Mouse (Mus musculus): ENCODE results near the gene Gbp9. TPM values are rescaled to one million over a fixed set of nuclear protein-coding genes. Genes with fewer than 3 reads are reported as not detected.
A peak's percentile ranks its signal among the peaks of the same experiment; 100 is the strongest.
"Not testable (repeated sequence)": the region's sequence is repeated elsewhere in the genome, so short reads cannot be mapped to it uniquely, and the experiment has no call there.

Gene Gbp9
- total RNA-seq (2014; rRNA removed) (5.1 and 6.8 TPM in 2 replicates), polyA plus RNA-seq (2012; rRNA removed) (0.71 and 1.7 TPM in 2 replicates)

DNA sequence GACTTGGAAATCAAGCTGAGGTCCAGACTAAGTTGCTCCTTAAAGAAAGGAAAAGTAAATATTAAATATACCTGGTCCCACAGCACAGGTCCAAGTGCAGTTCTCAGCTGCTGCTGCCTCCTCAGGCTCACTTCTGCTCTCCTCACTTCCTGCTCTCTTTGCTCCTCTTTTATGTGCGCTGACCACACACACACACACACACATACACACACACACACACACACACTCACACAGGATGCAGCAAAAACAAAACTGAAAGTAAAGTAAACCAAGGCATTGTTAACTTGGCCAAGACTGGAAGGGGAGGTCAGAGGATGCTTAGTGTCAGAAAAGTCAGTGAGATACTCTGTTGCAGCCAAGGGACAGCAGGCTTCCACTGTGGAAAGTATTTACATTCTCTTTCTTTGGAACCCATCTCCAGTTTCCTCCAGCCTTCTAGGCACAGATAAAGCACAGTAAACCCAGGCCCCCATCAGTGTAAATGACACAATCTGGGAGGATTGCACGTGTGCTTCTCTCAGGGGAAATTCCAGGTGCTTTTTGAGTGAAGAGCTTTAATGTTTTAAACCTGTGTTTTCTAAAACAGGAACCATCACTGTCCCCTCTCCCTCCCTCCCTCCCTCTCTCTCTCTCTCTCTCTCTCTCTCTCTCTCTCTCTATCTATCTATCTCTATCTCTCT is at the start of gene Gbp9, which contains the start of the genes Gbp8 and Gbp4:
Gene Gbp9 (minus strand): TSS at position 131 of the 680 bp plus-strand sequence.
Gene Gbp8 (minus strand): TSS at position 132 of the 680 bp plus-strand sequence.
Gene Gbp4 (minus strand): TSS at position 178 of the 680 bp plus-strand sequence.
- peak; percentile 39 for DNase-seq (ENCODE audit: extremely low read depth, low read depth, low spot score)
- H3K36me3 ChIP-seq (ENCODE audit: control insufficient read depth, insufficient read depth, low read length); H3K4me1 ChIP-seq (ENCODE audit: control insufficient read depth, insufficient read depth, low read length); H3K79me2 ChIP-seq (ENCODE audit: control insufficient read depth, insufficient read depth, low read length); H3K27me3 ChIP-seq (ENCODE audit: control insufficient read depth, insufficient read depth, low read length): not testable (repeated sequence)
- Histone ChIP-seq H3K27ac (replicated peaks; ENCODE audit: insufficient read depth, low read depth, low read length) (peak within 1 kb of the TSS; percentile 68), H3K9ac (ENCODE audit: low read depth, low read length) (peak within 1 kb of the TSS; percentile 61; the same call in 1 of the 2 replicates), H3K4me3 (ENCODE audit: insufficient read depth, low read depth, low read length) (peak within 1 kb of the TSS; percentile 57)
- 35% methylated on average over 2 of the region's 2 CpGs for WGBS

DNA sequence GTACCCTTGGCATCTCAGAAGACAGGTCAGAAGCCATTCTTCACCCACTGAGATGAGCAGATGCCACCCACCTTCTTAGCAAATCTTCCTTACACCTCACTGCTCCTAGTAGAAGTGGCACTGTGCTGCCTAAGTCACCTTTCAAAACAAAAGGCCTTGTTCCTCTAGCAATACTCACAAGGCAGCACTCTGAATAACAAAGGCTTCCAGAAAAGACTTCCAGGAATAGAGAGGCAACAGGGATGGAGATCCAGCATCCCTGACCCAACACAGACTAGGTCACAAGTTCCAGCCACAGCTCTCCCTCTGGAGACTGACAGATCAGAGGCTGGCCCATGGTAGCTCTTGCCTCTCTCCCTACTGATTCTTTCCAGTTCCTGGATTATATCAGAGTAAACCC is 42.1 kb upstream of the Gbp9 start:
- Histone ChIP-seq H3K4me1 (ENCODE audit: control insufficient read depth, insufficient read depth, low read length) (no peaks in the 10 kb centered on the region), H3K79me2 (ENCODE audit: control insufficient read depth, insufficient read depth, low read length) (no peaks in the 10 kb centered on the region), H3K27ac (replicated peaks; ENCODE audit: insufficient read depth, low read depth, low read length) (no peak overlapping the region), H3K9ac (ENCODE audit: low read depth, low read length) (no peak overlapping the region), H3K36me3 (ENCODE audit: control insufficient read depth, insufficient read depth, low read length) (no peaks in the 10 kb centered on the region), H3K4me3 (ENCODE audit: insufficient read depth, low read depth, low read length) (no peak overlapping the region), H3K27me3 (ENCODE audit: control insufficient read depth, insufficient read depth, low read length) (no peaks in the 10 kb centered on the region)
- TF ChIP-seq POLR2A (IDR thresholded peaks at IDR 0.05; ENCODE audit: extremely low read depth, insufficient read depth, low read length) (no peak), CTCF (IDR thresholded peaks at IDR 0.05; ENCODE audit: low read depth, low read length) (no peak)
- no peak for DNase-seq (ENCODE audit: extremely low read depth, low read depth, low spot score)

DNA sequence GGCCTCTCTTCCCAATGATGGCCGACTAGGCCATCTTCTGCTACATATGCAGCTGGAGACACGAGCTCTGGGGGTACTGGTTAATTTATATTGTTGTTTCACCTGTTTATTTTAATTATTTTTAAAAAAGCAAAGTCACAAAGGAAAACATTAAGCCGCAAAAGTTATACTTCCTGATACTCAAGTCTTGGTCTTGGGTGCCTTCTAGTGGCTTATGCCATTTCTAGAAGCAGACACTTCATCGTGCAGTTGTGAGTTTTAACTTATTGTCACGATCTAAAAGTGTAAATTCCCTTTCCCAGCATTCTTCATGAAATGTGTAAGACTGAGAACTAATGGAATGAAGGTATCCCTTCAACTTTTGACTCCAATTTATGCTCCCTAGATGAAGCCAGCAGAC is 17.2 kb upstream of the Gbp9 start:
- DNase-seq (ENCODE audit: extremely low read depth, low read depth, low spot score): no peak
- Histone ChIP-seq H3K4me1 (ENCODE audit: control insufficient read depth, insufficient read depth, low read length) (no peaks in the 10 kb centered on the region), H3K27me3 (ENCODE audit: control insufficient read depth, insufficient read depth, low read length) (no peaks in the 10 kb centered on the region), H3K4me3 (ENCODE audit: insufficient read depth, low read depth, low read length) (no peak overlapping the region), H3K36me3 (ENCODE audit: control insufficient read depth, insufficient read depth, low read length) (no peaks in the 10 kb centered on the region), H3K27ac (replicated peaks; ENCODE audit: insufficient read depth, low read depth, low read length) (no peak overlapping the region), H3K9ac (ENCODE audit: low read depth, low read length) (no peak overlapping the region), H3K79me2 (ENCODE audit: control insufficient read depth, insufficient read depth, low read length) (no peaks in the 10 kb centered on the region)
- TF ChIP-seq CTCF (IDR thresholded peaks at IDR 0.05; ENCODE audit: low read depth, low read length): no peak
- WGBS: 87% methylated on average over 5 of the region's 5 CpGs

DNA sequence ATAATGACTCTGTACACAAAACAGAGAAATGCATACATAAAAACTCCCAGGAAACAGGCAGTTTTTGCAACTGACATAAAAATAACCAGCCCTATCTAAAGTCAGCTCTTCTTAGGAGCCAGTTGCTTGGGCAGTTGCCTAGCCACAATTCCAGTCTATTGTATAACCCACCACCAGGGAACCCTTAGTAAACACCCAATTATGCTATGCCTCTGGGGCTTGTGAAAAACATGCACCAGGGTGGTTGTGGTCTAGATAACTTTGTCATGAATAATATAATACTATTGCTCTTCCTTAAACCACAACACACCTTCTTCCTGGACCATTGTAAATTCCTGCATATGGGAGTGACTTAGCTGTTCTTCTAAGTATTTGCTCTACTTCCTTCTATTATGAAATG is 14.7 kb upstream of the Gbp9 start:
- DNase-seq (ENCODE audit: extremely low read depth, low read depth, low spot score): no peak
- no peaks in the 10 kb centered on the region for H3K36me3 ChIP-seq (ENCODE audit: control insufficient read depth, insufficient read depth, low read length)
- H3K27me3 ChIP-seq (ENCODE audit: control insufficient read depth, insufficient read depth, low read length): no peaks in the 10 kb centered on the region
- no peak overlapping the region for H3K27ac ChIP-seq (replicated peaks; ENCODE audit: insufficient read depth, low read depth, low read length)
- H3K79me2 ChIP-seq (ENCODE audit: control insufficient read depth, insufficient read depth, low read length): no peaks in the 10 kb centered on the region
- no peaks in the 10 kb centered on the region for H3K4me1 ChIP-seq (ENCODE audit: control insufficient read depth, insufficient read depth, low read length)
- no peak for TF ChIP-seq POLR2A (IDR thresholded peaks at IDR 0.05; ENCODE audit: extremely low read depth, insufficient read depth, low read length)
- H3K4me3 ChIP-seq (ENCODE audit: insufficient read depth, low read depth, low read length): no peak overlapping the region
- H3K9ac ChIP-seq (ENCODE audit: low read depth, low read length): no peak overlapping the region

DNA sequence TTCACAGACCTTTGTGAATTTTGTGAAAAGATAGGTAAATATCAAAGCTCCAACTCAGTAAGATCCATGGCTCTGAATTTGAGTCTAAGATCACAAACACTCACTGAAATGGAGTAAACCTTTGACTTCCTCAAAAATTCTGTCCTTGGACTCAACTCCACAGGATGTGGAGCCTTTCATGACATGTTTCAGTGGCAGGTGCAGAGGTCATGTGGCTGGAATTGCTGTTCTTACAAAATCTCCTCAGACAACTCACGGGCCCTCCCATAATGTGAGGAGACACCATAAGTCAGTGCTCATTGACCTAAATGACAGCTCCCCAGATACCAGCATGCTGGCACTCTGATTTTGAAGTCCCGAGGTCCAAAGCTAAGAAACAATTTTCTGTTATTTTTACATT is 8.7 kb upstream of the Gbp9 start:
- not testable (repeated sequence) for H3K4me3 ChIP-seq (ENCODE audit: insufficient read depth, low read depth, low read length); H3K27ac ChIP-seq (replicated peaks; ENCODE audit: insufficient read depth, low read depth, low read length); H3K27me3 ChIP-seq (ENCODE audit: control insufficient read depth, insufficient read depth, low read length); H3K79me2 ChIP-seq (ENCODE audit: control insufficient read depth, insufficient read depth, low read length); H3K36me3 ChIP-seq (ENCODE audit: control insufficient read depth, insufficient read depth, low read length); H3K9ac ChIP-seq (ENCODE audit: low read depth, low read length); H3K4me1 ChIP-seq (ENCODE audit: control insufficient read depth, insufficient read depth, low read length); DNase-seq (ENCODE audit: extremely low read depth, low read depth, low spot score)
- 65% methylated on average over 2 of the region's 2 CpGs for WGBS

DNA sequence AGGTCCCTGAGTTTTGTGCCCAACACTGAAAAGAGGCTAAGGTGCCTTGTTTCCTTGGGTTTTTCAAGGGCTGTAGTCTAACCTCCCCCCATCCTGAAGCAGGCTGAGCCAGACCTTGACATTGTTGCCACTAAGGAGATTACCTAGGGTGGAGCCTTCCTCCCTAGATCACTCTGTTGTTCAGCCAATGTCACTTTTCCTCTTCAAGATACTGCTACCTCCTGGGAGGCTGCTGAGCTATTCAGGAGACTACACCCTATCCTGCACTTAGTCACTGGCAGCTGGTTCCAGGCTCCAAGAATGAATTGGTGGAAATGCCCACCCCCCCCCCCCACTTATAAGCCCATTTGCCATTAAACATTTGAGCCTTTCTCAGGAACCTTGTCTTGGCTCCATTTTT is 7.1 kb upstream of the Gbp9 start:
- no peak overlapping the region for H3K9ac ChIP-seq (ENCODE audit: low read depth, low read length)
- H3K4me1 ChIP-seq (ENCODE audit: control insufficient read depth, insufficient read depth, low read length): no peaks in the 10 kb centered on the region
- DNase-seq (ENCODE audit: extremely low read depth, low read depth, low spot score): no peak
- H3K36me3 ChIP-seq (ENCODE audit: control insufficient read depth, insufficient read depth, low read length): no peaks in the 10 kb centered on the region
- peak overlapping the region; percentile 65 for H3K27ac ChIP-seq (replicated peaks; ENCODE audit: insufficient read depth, low read depth, low read length)
- no peak overlapping the region for H3K4me3 ChIP-seq (ENCODE audit: insufficient read depth, low read depth, low read length)
- no peaks in the 10 kb centered on the region for H3K79me2 ChIP-seq (ENCODE audit: control insufficient read depth, insufficient read depth, low read length)
- TF ChIP-seq POLR2A (IDR thresholded peaks at IDR 0.05; ENCODE audit: extremely low read depth, insufficient read depth, low read length): no peak
- no peaks in the 10 kb centered on the region for H3K27me3 ChIP-seq (ENCODE audit: control insufficient read depth, insufficient read depth, low read length)

DNA sequence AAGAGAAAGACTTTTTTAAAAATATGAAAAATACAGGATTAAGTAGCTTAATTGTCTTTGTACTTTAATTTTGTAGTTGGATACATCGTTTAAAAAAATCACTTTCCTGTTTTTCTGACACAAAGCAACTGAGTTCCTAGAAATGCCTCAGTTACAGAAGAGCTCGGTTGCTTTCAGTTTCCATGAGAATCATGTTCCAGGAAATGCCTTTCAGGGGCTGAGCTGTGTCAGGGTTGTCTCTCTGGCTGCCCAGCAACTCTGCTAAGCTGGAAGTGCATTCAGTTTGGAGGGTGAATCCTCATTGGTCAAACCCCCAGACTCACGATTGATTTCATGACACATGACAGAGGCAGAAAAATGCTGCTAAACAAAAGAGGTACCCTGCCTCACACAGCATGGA is 6.4 kb upstream of the Gbp9 start:
- not testable (repeated sequence) for H3K9ac ChIP-seq (ENCODE audit: low read depth, low read length); H3K4me3 ChIP-seq (ENCODE audit: insufficient read depth, low read depth, low read length); H3K27me3 ChIP-seq (ENCODE audit: control insufficient read depth, insufficient read depth, low read length); H3K36me3 ChIP-seq (ENCODE audit: control insufficient read depth, insufficient read depth, low read length); H3K4me1 ChIP-seq (ENCODE audit: control insufficient read depth, insufficient read depth, low read length); H3K79me2 ChIP-seq (ENCODE audit: control insufficient read depth, insufficient read depth, low read length)
- WGBS: 46% methylated on average over 3 of the region's 3 CpGs
- peak; percentile 25 for DNase-seq (ENCODE audit: extremely low read depth, low read depth, low spot score)
- peak overlapping the region; percentile 65 for H3K27ac ChIP-seq (replicated peaks; ENCODE audit: insufficient read depth, low read depth, low read length)

DNA sequence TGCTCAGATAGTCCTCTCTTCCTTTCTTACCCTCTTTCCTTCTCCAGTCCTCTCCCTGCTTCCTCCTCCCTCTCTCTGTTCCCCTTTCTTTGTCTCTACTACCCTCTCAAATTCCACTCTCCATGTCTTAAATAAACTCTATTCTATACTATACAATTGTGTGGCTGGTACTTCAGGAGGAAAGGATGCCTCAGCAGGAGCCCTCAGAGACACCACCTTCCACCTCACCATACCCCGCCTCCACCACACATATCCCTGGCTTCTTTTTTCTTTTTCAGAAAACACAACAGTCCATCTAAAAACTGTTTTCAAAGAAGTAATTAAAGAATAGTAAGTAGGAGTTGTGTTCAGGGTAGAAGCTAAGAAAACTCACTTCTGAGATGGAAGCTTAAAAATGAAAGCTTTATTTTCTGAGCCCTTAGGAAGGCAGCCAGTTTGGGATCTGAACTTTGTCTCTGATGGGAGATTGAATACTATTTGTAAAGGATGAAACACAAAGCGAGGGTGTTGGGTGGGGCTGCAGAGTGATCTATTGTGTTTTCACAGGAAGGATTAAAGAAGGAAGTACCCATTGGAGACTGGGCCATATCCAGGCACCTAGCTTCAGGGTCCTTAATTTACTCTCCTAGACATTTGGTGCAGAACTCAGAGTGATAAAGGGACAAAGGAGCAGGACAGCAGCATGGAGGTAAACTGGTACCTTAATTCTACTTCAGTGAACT is 911 bp upstream of the Gbp9 start:
- H3K79me2 ChIP-seq (ENCODE audit: control insufficient read depth, insufficient read depth, low read length); H3K4me1 ChIP-seq (ENCODE audit: control insufficient read depth, insufficient read depth, low read length); H3K4me3 ChIP-seq (ENCODE audit: insufficient read depth, low read depth, low read length); H3K27me3 ChIP-seq (ENCODE audit: control insufficient read depth, insufficient read depth, low read length); DNase-seq (ENCODE audit: extremely low read depth, low read depth, low spot score); H3K36me3 ChIP-seq (ENCODE audit: control insufficient read depth, insufficient read depth, low read length); H3K27ac ChIP-seq (replicated peaks; ENCODE audit: insufficient read depth, low read depth, low read length); H3K9ac ChIP-seq (ENCODE audit: low read depth, low read length): not testable (repeated sequence)
- 80% methylated on average over 2 of the region's 2 CpGs for whole genome bisulfite sequencing
